Mouse (Mus musculus): ENCODE results near the gene Gm28038. TPM values are rescaled to one million over a fixed set of nuclear protein-coding genes. Genes with fewer than 3 reads are reported as not detected.

The Gm28038 gene
- polyA plus RNA-seq, 1 experiment from 2014 or later: not detected

DNA sequence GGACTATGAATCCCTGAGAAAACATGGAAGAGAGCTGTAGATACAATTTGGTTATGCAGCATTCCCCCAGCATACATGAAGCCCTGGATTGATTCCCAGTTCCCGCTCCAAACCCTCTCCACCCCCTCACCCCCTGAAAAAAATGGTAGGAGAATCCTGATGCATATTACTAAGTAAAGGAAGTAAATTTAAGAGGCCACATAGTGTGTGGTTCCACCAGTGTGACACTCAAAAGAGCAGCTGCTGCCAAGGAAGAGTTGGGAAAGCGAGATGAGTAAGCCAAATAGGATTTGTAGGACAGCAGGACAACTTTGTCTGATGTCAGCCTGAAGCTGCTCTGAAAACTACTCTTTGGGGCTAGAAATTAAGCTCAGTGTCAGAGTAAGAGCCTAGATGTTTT lies 30.6 kb downstream of the Gm28038 start:
- WGBS: 98% methylated on average over 2 of the region's 2 CpGs
- Histone ChIP-seq H3K9me3 (no peaks in the 10 kb centered on the region), H3K4me2 (no peak overlapping the region), H3K27me3 (no peaks in the 10 kb centered on the region), H3K36me3 (peaks cover 98% of the 10 kb centered on the region), H3K27ac (no peak overlapping the region), H3K4me1 (replicated peaks) (no peaks in the 10 kb centered on the region), H3K4me3 (no peak overlapping the region), H3K9ac (no peak overlapping the region)
- ATAC-seq (ENCODE audit: low FRiP score): no peak

DNA sequence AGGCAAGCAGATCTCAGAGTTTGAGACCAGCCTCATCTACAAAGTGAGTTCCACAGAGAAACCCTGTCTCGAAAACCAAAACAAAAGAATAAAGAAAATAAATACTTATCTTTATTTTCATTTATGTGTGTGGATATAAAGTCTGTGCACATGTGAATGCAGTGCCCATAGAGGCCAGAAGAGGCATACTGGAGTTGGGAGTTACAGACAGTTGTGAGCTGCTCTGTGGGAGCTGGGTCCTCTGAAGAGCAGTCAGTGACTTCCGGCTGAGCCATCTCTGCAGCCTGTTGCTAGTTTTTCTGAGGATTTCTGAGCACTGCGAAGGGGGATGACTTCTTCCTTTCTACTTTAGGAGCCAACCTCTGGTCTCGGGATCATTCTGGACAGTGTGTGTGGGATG lies 35.3 kb downstream of the Gm28038 start:
- Histone ChIP-seq H3K9me3 (no peaks in the 10 kb centered on the region), H3K27me3 (no peaks in the 10 kb centered on the region), H3K4me2 (no peak overlapping the region), H3K36me3 (peaks cover 93% of the 10 kb centered on the region), H3K27ac (no peak overlapping the region), H3K4me3 (no peak overlapping the region), H3K4me1 (replicated peaks) (no peaks in the 10 kb centered on the region), H3K9ac (no peak overlapping the region)
- WGBS: 94% methylated on average over 4 of the region's 4 CpGs
- no peak for ATAC-seq (ENCODE audit: low FRiP score)

DNA sequence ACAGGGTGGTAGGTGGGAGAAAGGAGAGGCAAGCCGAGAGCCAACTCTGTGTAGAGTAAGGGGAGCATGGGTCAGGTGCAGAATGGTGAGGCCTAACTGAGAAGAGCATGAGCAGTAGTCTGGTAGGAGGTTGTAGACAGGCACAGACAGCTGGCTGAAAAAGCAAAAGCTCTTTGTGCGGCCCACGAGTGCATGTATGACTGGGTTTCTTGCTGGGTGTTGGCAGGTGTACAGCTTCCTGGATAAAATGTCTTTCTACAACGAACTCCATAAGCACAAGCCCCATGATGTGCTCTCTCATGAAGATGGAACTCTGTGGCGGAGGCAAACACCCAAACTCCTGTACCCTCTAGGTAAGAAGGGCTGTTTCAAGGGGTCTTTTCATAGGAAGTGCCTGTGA lies 36.1 kb downstream of the Gm28038 start:
- Histone ChIP-seq H3K27me3 (no peaks in the 10 kb centered on the region), H3K4me1 (replicated peaks) (no peaks in the 10 kb centered on the region), H3K4me3 (no peak overlapping the region), H3K4me2 (no peak overlapping the region), H3K36me3 (peaks cover 95% of the 10 kb centered on the region), H3K9ac (no peak overlapping the region), H3K9me3 (no peaks in the 10 kb centered on the region), H3K27ac (no peak overlapping the region)
- WGBS: 95% methylated on average over 5 of the region's 5 CpGs
- ATAC-seq (ENCODE audit: low FRiP score): no peak

DNA sequence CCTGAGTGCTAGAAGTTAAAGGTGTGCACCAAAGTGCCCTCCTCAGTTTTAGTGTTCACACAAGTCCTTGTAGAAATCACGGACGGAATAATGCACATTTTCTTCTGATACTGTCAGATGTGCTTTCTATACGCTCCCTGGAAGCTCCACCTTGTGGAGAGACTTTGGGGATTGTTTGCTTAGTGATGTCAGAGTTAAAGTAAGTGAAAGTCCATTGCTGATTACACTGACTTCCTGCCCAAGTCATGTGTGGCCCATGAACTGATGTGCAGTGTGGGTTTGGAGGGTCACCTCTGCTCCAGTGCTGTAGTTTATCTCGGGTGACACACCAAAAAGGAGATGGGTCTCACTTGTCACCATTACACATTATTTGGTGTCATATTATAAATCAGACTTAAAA lies 38.4 kb downstream of the Gm28038 start:
- Histone ChIP-seq H3K4me2 (no peak overlapping the region), H3K4me3 (no peak overlapping the region), H3K4me1 (replicated peaks) (no peaks in the 10 kb centered on the region), H3K36me3 (peaks cover 95% of the 10 kb centered on the region), H3K27ac (no peak overlapping the region), H3K27me3 (no peaks in the 10 kb centered on the region), H3K9me3 (no peaks in the 10 kb centered on the region), H3K9ac (no peak overlapping the region)
- 93% methylated on average over 4 of the region's 4 CpGs for WGBS
- ATAC-seq (ENCODE audit: low FRiP score): no peak

DNA sequence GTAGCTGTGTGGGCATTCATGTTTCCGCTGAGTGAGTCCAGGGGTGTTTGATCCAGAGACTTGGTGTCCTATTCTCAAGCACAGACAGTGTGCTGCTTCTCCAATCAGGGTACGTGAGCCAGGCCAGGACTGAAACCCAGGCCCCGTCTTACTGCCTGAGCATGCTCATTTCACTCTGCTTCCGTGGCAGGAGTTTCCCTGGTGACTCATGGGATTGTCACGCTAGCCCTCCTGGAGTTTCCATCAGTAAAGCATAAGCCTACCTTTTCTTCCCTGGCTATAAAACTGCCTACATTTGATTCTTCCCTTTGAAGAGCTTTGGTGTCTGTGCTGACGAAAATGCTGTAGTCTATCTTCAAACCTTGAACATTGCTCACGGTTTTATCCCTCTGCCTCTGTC lies 42.3 kb downstream of the Gm28038 start:
- Histone ChIP-seq H3K27ac (no peak overlapping the region), H3K4me3 (no peak overlapping the region), H3K27me3 (no peaks in the 10 kb centered on the region), H3K9ac (no peak overlapping the region), H3K36me3 (peaks cover 95% of the 10 kb centered on the region), H3K4me1 (replicated peaks) (no peaks in the 10 kb centered on the region), H3K9me3 (no peaks in the 10 kb centered on the region), H3K4me2 (no peak overlapping the region)
- no peak for ATAC-seq (ENCODE audit: low FRiP score)
- 90% methylated on average over 7 of the region's 7 CpGs for WGBS

DNA sequence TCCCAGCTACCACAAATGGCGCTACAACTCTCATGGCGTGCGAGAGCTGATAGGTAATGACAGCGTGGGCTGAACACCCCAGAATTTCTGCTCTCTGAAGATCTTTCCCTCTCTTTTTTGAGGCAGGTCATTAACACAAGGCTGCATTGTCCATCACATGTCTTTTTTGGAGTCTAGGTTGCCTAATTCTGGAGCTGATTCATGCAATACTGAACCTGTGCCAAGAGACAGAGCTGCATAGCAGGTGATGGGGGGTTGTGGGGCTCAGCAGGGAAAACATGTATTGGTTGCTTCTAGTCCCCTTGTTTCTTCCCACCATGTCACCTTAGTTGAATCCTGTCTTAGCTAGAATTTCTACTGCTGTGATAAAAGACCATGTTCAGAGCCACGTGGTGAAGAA lies 44.5 kb downstream of the Gm28038 start:
- Histone ChIP-seq H3K9me3 (no peaks in the 10 kb centered on the region), H3K4me2 (no peak overlapping the region), H3K27me3 (no peaks in the 10 kb centered on the region), H3K4me1 (replicated peaks) (no peaks in the 10 kb centered on the region), H3K9ac (no peak overlapping the region), H3K4me3 (no peak overlapping the region), H3K36me3 (peaks cover 98% of the 10 kb centered on the region), H3K27ac (no peak overlapping the region)
- ATAC-seq (ENCODE audit: low FRiP score): no peak
- 93% methylated on average over 5 of the region's 5 CpGs for WGBS

DNA sequence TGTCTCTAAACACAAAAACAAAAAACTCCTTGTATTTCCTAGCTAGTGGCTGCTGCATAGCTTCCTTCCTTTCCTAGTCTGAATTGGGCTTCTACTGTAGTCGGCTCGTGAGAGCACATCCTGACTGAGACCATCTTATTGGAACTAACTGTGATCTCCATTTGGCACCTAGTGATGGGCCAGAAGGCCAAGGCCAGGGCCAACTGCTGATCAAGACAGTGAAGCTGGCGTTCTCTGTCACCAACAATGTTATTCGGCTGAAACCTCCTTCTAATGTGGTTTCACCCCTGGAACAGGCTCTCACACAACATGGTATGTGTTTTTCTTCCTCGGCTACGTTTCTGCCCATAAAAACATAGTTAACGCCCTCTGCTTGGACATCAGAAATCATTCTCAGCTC lies 46.4 kb downstream of the Gm28038 start:
- Histone ChIP-seq H3K4me3 (no peak overlapping the region), H3K4me1 (replicated peaks) (no peaks in the 10 kb centered on the region), H3K9ac (no peak overlapping the region), H3K36me3 (peaks cover 98% of the 10 kb centered on the region), H3K9me3 (no peaks in the 10 kb centered on the region), H3K27ac (no peak overlapping the region), H3K27me3 (no peaks in the 10 kb centered on the region), H3K4me2 (no peak overlapping the region)
- ATAC-seq (ENCODE audit: low FRiP score): no peak
- 94% methylated on average over 7 of the region's 7 CpGs for WGBS

DNA sequence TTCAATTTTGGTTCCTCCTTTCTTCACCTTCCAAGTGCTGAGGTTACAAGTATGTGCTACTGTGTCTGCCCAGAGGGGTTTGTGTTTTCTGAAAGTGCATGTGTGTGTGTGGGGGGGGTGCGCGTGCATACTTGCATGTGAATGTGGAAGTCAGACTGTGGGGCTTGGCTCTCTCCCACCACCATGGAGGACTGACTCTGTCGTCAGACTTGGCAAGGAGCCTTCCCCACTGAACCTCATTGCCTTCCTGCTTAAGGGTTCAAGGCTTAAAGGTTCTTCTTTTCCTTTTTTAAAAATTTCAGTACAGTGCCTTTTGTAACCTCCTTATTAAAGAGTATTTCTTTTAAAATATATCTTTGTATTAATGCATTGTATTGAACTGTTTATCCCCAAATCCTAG lies 47.9 kb downstream of the Gm28038 start:
- no peaks in the 10 kb centered on the region for H3K27me3 ChIP-seq
- no peak for ATAC-seq (ENCODE audit: low FRiP score)
- peaks cover 98% of the 10 kb centered on the region for H3K36me3 ChIP-seq
- H3K4me3 ChIP-seq: no peak overlapping the region
- 90% methylated on average over 3 of the region's 3 CpGs for WGBS
- H3K4me2 ChIP-seq: no peak overlapping the region
- H3K9me3 ChIP-seq: no peaks in the 10 kb centered on the region
- no peaks in the 10 kb centered on the region for H3K4me1 ChIP-seq (replicated peaks)
- no peak overlapping the region for H3K9ac ChIP-seq
- H3K27ac ChIP-seq: no peak overlapping the region

DNA sequence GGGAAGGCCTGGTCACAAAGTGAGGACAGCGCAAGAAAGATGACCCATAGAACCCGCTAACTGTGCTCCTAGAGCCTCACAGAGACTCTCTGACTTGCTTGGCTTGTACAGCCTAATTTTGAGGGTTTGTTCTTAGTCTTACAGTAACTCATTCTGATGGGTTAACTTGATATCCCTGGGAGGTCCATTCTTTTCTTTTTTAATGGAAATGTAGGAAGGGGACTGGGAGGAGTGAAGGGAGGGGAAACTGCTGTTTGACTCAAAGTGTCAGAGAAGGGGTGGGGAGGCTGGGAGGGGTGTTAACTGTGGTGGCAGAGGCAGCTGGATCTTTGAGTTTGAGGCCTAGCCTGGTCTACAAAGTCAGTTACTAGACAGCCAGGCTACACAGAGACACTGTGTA lies 54.5 kb downstream of the Gm28038 start:
- peaks cover 97% of the 10 kb centered on the region for H3K36me3 ChIP-seq
- H3K4me1 ChIP-seq (replicated peaks): no peaks in the 10 kb centered on the region
- no peak overlapping the region for H3K27ac ChIP-seq
- H3K9me3 ChIP-seq: no peaks in the 10 kb centered on the region
- ATAC-seq (ENCODE audit: low FRiP score): no peak
- 95% methylated on average over 2 of the region's 2 CpGs for WGBS
- H3K27me3 ChIP-seq: no peaks in the 10 kb centered on the region
- H3K4me2 ChIP-seq: no peak overlapping the region
- no peak overlapping the region for H3K4me3 ChIP-seq
- no peak overlapping the region for H3K9ac ChIP-seq

DNA sequence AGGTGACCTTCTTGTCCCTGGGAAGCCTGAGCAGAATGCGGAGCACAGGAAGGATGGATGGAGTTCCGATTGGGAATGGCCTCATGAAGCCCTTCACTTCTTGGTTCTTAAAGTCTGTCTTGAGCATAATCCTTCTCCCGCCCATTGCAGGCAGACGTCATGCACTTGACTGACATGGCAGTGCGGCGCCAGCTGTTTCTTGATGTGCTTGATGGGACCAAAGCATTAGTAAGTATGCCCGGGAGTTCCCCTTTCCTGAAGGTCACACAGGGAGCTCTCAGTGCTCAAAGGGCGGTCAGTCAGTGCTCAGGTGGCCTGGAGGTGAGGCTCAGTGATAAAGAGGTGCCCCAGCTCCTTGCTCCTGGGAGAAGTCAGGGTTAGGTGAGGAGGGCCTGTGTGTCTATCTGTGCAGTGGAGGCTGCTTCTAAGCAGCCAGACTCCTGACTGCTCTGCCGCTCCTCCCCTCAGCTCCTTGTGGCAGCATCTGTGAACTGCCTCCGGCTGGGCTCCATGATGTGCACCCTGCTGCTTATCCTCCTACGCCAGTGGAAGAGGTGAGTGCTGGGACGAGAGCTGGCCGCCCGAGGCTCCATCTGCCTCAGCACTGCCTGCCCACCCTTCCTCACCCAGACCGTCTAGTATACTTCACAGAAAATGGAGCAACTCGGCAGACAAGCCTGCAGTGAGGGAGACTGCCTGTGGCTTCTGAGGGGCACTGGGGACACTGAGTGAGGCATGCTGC lies 55.5 kb downstream of the Gm28038 start:
- no peaks in the 10 kb centered on the region for H3K4me1 ChIP-seq (replicated peaks)
- H3K9me3 ChIP-seq: no peaks in the 10 kb centered on the region
- H3K4me3 ChIP-seq: no peak overlapping the region
- WGBS: 84% methylated on average over 16 of the region's 16 CpGs
- no peak overlapping the region for H3K4me2 ChIP-seq
- no peak overlapping the region for H3K27ac ChIP-seq
- H3K9ac ChIP-seq: no peak overlapping the region
- H3K36me3 ChIP-seq: peaks cover 97% of the 10 kb centered on the region
- ATAC-seq (ENCODE audit: low FRiP score): no peak
- no peaks in the 10 kb centered on the region for H3K27me3 ChIP-seq

DNA sequence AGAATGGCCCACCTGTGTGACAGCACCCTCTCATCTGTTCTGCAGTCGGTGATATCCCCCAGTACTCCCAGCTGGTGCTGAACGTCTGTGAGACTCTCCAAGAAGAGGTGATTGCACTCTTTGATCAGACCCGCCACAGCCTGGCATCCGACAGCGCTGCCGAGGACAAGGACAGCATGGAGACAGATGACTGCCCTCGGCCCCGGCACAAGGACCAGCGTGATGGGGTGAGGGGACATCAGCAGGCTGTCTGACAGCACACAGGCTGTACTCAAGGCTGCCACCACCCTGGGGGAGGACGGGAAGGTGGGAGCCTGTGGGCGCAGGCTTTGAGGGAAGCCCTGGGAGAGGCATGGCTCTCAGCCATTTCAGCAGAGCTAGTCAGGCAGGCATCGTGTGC lies 56.3 kb downstream of the Gm28038 start:
- no peaks in the 10 kb centered on the region for H3K4me1 ChIP-seq (replicated peaks)
- no peak overlapping the region for H3K9ac ChIP-seq
- H3K9me3 ChIP-seq: no peaks in the 10 kb centered on the region
- no peak for ATAC-seq (ENCODE audit: low FRiP score)
- no peak overlapping the region for H3K4me3 ChIP-seq
- WGBS: 91% methylated on average over 12 of the region's 12 CpGs
- no peak overlapping the region for H3K27ac ChIP-seq
- H3K36me3 ChIP-seq: peaks cover 98% of the 10 kb centered on the region
- no peaks in the 10 kb centered on the region for H3K27me3 ChIP-seq
- no peak overlapping the region for H3K4me2 ChIP-seq

DNA sequence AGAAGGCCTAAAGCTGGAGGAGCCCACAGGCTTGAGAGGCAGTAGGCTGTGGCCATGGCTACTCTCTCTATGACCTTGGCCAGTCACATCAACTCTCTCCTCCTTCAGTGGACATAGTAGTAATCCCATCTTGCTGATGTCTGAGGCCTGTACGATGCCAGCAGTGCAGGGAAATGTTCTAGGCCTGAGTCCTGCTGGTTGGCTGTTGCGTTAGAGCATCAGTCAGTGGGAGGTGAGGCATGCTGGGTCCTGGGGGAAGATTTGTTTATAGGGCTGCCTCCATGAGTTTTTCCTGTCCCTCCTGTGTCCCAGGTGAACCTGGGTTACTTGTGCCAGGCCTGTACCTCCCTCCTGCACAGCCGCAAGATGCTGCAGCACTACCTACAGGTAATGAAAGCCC lies 61.2 kb downstream of the Gm28038 start:
- 91% methylated on average over 3 of the region's 3 CpGs for WGBS
- no peak for ATAC-seq (ENCODE audit: low FRiP score)

DNA sequence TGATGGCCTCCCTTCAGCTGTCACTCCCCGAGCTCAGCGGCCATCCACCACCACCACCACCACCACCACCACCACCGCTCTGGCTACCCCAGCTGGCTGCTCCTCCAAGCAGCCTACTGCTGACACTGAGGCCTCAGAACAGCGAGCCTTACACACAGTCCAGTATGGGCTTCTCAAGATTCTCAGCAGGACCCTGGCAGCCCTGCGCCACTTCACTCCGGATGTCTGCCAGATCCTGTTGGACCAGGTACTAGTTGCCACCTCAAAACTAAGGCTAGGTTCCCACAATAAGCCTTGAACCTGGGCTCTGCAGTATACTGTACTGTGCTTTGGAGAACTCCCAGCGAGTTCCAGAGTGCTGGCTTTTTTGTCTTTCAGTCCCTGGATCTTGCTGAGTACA lies 61.7 kb downstream of the Gm28038 start:
- H3K36me3 ChIP-seq: peaks cover 98% of the 10 kb centered on the region
- H3K4me1 ChIP-seq (replicated peaks): no peaks in the 10 kb centered on the region
- H3K4me3 ChIP-seq: no peak overlapping the region
- ATAC-seq (ENCODE audit: low FRiP score): no peak
- no peaks in the 10 kb centered on the region for H3K27me3 ChIP-seq
- no peak overlapping the region for H3K27ac ChIP-seq
- H3K9ac ChIP-seq: no peak overlapping the region
- no peak overlapping the region for H3K4me2 ChIP-seq
- H3K9me3 ChIP-seq: no peaks in the 10 kb centered on the region
- WGBS: 91% methylated on average over 7 of the region's 7 CpGs

More for the DNA sequence above, 61.2 kb downstream of the Gm28038 start:
- no peak overlapping the region for H3K4me3 ChIP-seq
- no peak overlapping the region for H3K9ac ChIP-seq
- H3K4me1 ChIP-seq (replicated peaks): no peaks in the 10 kb centered on the region
- H3K27ac ChIP-seq: no peak overlapping the region
- H3K27me3 ChIP-seq: no peaks in the 10 kb centered on the region
- H3K9me3 ChIP-seq: no peaks in the 10 kb centered on the region
- H3K36me3 ChIP-seq: peaks cover 98% of the 10 kb centered on the region
- H3K4me2 ChIP-seq: no peak overlapping the region
